Mouse (Mus musculus) liver, adult 2 months (tissue): ENCODE results near the gene Bcl2l11. TPM values are rescaled to one million over a fixed set of nuclear protein-coding genes. Genes with fewer than 3 reads are reported as not detected.
"Not testable (repeated sequence)": the region's sequence is repeated elsewhere in the genome, so short reads cannot be mapped to it uniquely, and the experiment has no call there.

Source experiments
- DNase-seq: peaks from one replicate; pipeline ENCODE4 v3.0.0-alpha.2; 2011; ENCODE audit warnings: low read depth, low spot score; ENCODE audit errors: extremely low read depth
- H3K27ac ChIP-seq: fragments of 200-500 bp; replicated peaks from 2 replicates; pipeline ENCODE4 v1.5.1; 2012; ENCODE audit warnings: low read depth, mild to moderate bottlenecking, control low read depth, inconsistent platforms, low read length; ENCODE audit not compliant: insufficient read depth
- H3K27me3 ChIP-seq: fragments of 200-500 bp; 2 replicates; pipeline ENCODE4 v1.6.1; 2012; ENCODE audit warnings: mild to moderate bottlenecking, moderate library complexity, low read length, inconsistent platforms; ENCODE audit not compliant: control insufficient read depth, insufficient read depth
- H3K36me3 ChIP-seq: fragments of 200-500 bp; 2 replicates; pipeline ENCODE4 v1.6.1; 2012; ENCODE audit warnings: low read length, inconsistent platforms; ENCODE audit not compliant: control insufficient read depth, insufficient read depth
- H3K4me1 ChIP-seq: fragments of 200-500 bp; 2 replicates; pipeline ENCODE4 v1.6.1; 2011; ENCODE audit warnings: low read length; ENCODE audit not compliant: control insufficient read depth, insufficient read depth
- H3K4me3 ChIP-seq: fragments of 200-500 bp; 2 replicates; pipeline ENCODE4 v1.5.1; 2011; ENCODE audit warnings: low read depth, mild to moderate bottlenecking, control low read depth, low read length, moderate library complexity; ENCODE audit not compliant: insufficient read depth
- H3K79me2 ChIP-seq: fragments of 200-500 bp; 2 replicates; pipeline ENCODE4 v1.6.1; 2012; ENCODE audit warnings: inconsistent platforms, mild to moderate bottlenecking, low read length, moderate library complexity; ENCODE audit not compliant: control insufficient read depth, insufficient read depth
- H3K9ac ChIP-seq: fragments of 200-500 bp; 2 replicates; pipeline ENCODE4 v1.6.1; 2012; ENCODE audit warnings: low read depth, mild to moderate bottlenecking, control low read depth, inconsistent platforms, low read length
- CTCF ChIP-seq: fragments of 200-500 bp; IDR thresholded peaks from 2 replicates; pipeline ENCODE4 v1.5.1; 2011; ENCODE audit warnings: low read depth, low read length, control low read depth
- POLR2A ChIP-seq: fragments of 200-500 bp; IDR thresholded peaks from 2 replicates; pipeline ENCODE4 v1.6.1; 2011; ENCODE audit warnings: low read length, control low read depth; ENCODE audit not compliant: insufficient read depth; ENCODE audit errors: extremely low read depth
- WGBS: fragments of 180-500 bp; shearing (Covaris S2); methylation state at CpG from one replicate; pipeline ENCODE4 v1.1.7; 2018; 5-methylcytosine and 5-hydroxymethylcytosine counted together
- polyA plus RNA-seq: library from polyadenylated mRNA; depleted of rRNA; stranded (reverse); fragments of >200 nt; gene quantifications from 2 replicates; pipeline ENCODE4 v1.2.3, GENCODE M21; 2012
- total RNA-seq: library from RNA; depleted of rRNA; stranded (reverse); fragments of >200 nt; gene quantifications from 2 replicates; pipeline ENCODE4 v1.2.3, GENCODE M21; 2014

The Bcl2l11 gene
- total and polyA plus RNA-seq, 2 experiments: 2.7 to 4.0 TPM

DNA sequence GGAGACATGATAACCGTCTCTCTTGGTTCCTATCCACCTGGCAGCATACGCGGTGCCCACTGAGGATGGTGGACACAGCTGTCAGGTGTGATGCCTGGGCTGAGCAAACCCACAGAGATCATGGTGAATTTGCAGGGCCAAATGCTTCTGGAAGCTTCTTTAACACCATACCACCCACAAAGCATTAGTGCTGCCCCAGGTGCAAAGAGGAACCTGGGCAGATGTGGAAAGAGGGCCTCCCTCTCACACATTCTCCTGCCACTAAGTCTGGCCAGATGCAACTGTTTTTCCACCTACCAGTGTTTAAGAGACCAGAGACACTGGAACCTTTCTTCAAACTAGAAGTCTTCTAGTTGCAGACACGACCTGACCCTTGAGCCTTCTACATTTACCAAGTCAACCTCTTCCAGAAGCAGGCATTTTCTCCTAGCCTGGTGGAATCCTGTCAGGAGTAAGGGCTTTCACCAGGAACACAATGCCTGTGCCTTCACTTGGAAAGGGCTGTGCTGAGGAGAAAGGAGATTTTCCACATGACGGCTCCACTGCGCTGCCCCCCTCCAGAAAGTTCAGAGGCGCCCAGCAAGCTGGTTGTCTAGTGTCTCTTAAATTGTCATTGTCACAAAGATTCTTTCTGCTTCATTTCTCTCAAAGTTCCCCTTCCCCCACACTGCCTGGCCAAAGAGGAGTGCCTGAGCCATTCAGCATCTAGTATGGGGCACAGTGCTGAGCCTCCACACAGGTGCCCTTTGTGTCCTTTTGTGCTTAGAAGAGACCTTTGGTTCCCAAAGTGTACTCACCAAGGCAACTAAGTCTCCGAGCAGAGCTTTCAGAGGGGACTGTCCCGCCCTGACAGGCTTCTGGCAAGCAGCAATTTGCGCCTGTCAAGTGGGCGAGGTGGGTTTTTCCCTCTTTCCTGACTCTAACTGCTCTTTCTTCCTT is 34.1 kb upstream of the Bcl2l11 start:
- no peaks in the 10 kb centered on the region for H3K36me3 ChIP-seq
- 94% methylated on average over 11 of the region's 11 CpGs for WGBS
- no peaks in the 10 kb centered on the region for H3K79me2 ChIP-seq
- H3K4me1 ChIP-seq: no peaks in the 10 kb centered on the region
- H3K9ac ChIP-seq: no peak overlapping the region
- H3K4me3 ChIP-seq: no peak overlapping the region
- H3K27me3 ChIP-seq: no peaks in the 10 kb centered on the region
- TF ChIP-seq POLR2A: no peak
- no peak for TF ChIP-seq CTCF
- DNase-seq: no peak
- no peak overlapping the region for H3K27ac ChIP-seq

DNA sequence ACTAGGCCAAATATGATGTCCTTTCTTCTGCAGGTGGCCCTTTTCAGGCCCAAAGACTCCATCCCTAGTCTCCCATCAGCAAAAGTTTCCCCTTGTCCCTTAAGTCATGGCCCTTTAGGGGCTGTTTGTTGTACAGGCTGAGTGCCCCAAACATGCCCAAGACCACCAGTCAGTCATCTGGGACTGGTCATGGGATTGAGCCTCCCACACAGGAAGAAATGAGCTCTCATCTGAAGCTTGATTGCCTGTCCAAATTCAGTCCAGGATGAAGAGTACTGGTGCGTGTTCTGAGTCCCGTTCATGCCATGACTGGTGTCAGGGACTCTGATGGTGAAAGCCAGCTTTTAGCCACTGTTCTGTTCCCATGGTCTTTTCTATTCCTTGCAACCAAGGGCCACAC is 33.4 kb upstream of the Bcl2l11 start:
- 96% methylated on average over 2 of the region's 2 CpGs for WGBS
- H3K27me3 ChIP-seq: no peaks in the 10 kb centered on the region
- H3K27ac ChIP-seq: no peak overlapping the region
- H3K36me3 ChIP-seq: no peaks in the 10 kb centered on the region
- H3K4me1 ChIP-seq: no peaks in the 10 kb centered on the region
- no peak for DNase-seq
- H3K9ac ChIP-seq: no peak overlapping the region
- H3K4me3 ChIP-seq: no peak overlapping the region
- TF ChIP-seq CTCF (no peak), POLR2A (no peak)
- H3K79me2 ChIP-seq: no peaks in the 10 kb centered on the region

DNA sequence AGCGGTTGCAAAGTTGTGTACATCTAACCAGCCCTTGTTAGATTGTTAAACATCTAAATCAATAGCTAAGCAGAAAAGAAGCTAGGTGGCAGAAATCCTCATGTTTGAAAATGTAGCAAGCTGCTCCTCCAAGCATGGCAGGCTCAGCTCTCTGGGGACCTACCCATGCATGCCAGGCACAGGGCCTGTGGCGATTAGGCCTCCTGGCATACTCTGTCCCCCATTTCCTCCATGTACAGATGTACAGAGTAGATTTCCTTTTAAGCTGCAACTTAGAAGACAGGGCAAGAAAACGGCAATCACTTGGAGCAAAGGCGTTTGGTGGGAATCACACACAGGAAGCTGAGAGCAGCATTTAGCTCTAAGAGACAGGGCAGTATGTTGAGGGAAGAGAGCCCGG is 31.6 kb upstream of the Bcl2l11 start:
- WGBS: 80% methylated on average over 5 of the region's 5 CpGs
- Histone ChIP-seq H3K79me2 (no peaks in the 10 kb centered on the region), H3K4me3 (no peak overlapping the region), H3K36me3 (no peaks in the 10 kb centered on the region), H3K4me1 (no peaks in the 10 kb centered on the region), H3K9ac (no peak overlapping the region), H3K27me3 (no peaks in the 10 kb centered on the region), H3K27ac (no peak overlapping the region)
- TF ChIP-seq POLR2A: no peak
- no peak for TF ChIP-seq CTCF
- DNase-seq: no peak

DNA sequence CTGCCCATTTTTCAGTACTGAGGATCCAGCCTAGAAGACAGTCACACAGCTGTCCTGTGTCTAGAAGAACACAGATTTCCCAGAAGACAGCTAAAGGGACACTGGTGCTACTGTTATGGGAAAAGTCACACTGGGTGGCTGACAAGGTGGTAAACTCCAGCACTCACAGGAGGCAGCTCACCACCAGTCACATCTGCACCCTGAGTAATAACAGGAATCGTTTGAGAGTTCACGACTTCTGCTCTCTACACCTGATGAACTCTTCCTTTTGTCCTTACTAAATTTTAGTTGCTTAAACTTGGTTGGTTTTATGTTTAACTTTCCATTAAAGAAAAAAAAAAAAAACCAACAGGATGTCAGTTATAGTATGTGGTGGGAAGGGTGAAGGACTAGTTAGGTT is 31.2 kb upstream of the Bcl2l11 start:
- Histone ChIP-seq H3K27ac (no peak overlapping the region), H3K4me3 (no peak overlapping the region), H3K4me1 (no peaks in the 10 kb centered on the region), H3K79me2 (no peaks in the 10 kb centered on the region), H3K27me3 (no peaks in the 10 kb centered on the region), H3K9ac (no peak overlapping the region), H3K36me3 (no peaks in the 10 kb centered on the region)
- TF ChIP-seq CTCF (no peak), POLR2A (no peak)
- WGBS: 40% methylated on average over 2 of the region's 2 CpGs
- DNase-seq: no peak

DNA sequence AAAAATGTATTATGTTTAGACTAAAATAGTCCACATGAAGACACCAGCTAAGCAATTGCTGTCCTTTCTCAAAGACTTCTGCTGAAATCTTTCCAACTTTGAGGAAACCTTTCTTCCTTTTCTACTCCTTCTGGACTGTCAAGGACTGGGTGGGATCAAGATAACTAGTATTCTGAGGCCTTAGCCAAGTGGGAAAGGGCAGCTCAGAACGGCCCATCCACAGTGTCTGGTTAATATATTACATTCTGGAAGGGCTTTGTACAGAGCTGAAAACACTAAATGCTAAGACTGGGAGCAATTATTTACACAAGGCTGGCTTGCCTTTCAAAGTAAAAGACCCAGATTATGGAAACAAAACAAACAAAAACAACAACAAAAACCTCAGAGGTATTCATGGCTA is 30.6 kb upstream of the Bcl2l11 start:
- no peaks in the 10 kb centered on the region for H3K27me3 ChIP-seq
- no peaks in the 10 kb centered on the region for H3K79me2 ChIP-seq
- no peak overlapping the region for H3K27ac ChIP-seq
- H3K4me1 ChIP-seq: no peaks in the 10 kb centered on the region
- WGBS: 10% methylated on average over 1 of the region's 1 CpGs
- H3K4me3 ChIP-seq: no peak overlapping the region
- H3K9ac ChIP-seq: no peak overlapping the region
- H3K36me3 ChIP-seq: no peaks in the 10 kb centered on the region
- no peak for TF ChIP-seq POLR2A
- TF ChIP-seq CTCF: no peak
- DNase-seq: no peak

DNA sequence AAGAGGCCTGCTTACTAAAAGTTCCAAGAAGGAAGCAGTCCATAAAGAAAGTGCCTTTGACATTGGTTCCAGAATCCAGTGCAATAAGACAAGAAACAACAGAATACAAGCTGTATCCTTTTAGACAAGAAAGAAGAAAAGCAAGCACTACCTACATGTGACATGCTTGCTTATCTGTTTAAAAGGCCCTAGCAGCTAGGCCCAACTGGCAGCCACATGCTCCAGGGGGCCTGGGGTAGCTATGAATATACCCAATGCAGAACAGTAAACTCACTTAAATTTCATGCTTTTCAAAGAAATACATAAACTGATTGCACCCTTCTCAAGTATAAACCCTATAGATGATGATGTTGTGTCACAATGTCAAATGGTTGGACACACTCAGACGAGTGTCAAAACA is 29.8 kb upstream of the Bcl2l11 start:
- Histone ChIP-seq H3K4me1 (no peaks in the 10 kb centered on the region), H3K36me3 (no peaks in the 10 kb centered on the region), H3K4me3 (no peak overlapping the region), H3K27me3 (no peaks in the 10 kb centered on the region), H3K27ac (no peak overlapping the region), H3K9ac (no peak overlapping the region), H3K79me2 (no peaks in the 10 kb centered on the region)
- no peak for DNase-seq
- TF ChIP-seq POLR2A (no peak), CTCF (no peak)
- WGBS: 97% methylated on average over 1 of the region's 1 CpGs

- H3K36me3 ChIP-seq, H3K27ac ChIP-seq, H3K79me2 ChIP-seq, H3K4me3 ChIP-seq, DNase-seq, H3K9ac ChIP-seq, H3K4me1 ChIP-seq, H3K27me3 ChIP-seq: not testable (repeated sequence)
- 98% methylated on average over 4 of the region's 5 CpGs for WGBS
Observed at GRCm38 (mm10) chr2:128098118-128098517, 27.7 kb upstream of the Bcl2l11 start.
